Mouse (Mus musculus) brain, embryonic 14.5 days (tissue): ENCODE results near the gene Atxn7l1.

Source experiments
- CTCF ChIP-seq: fragments of 200-500 bp; IDR thresholded peaks from 2 replicates; pipeline ENCODE4 v1.5.1; 2012; ENCODE audit warnings: inconsistent platforms, mild to moderate bottlenecking, moderate library complexity, borderline replicate concordance; ENCODE audit not compliant: insufficient read depth, insufficient read length; ENCODE audit errors: extremely low read depth
- POLR2A ChIP-seq: fragments of 200-500 bp; IDR thresholded peaks from 2 replicates; pipeline ENCODE4 v1.6.1; 2012; ENCODE audit warnings: mild to moderate bottlenecking, inconsistent platforms, borderline replicate concordance; ENCODE audit not compliant: poor library complexity, insufficient read depth, insufficient read length, severe bottlenecking; ENCODE audit errors: extremely low read depth

- no peak for TF ChIP-seq CTCF
- no peak for TF ChIP-seq POLR2A
Observed at GRCm38 (mm10) chr12:33323821-33324220, 176.3 kb downstream of the Atxn7l1 start.
